Mouse (Mus musculus) thymus, postnatal 25 days (tissue): Measurements from ENCODE around the gene Faah.

Source experiments
- DNase-seq: peaks from one replicate; pipeline ENCODE4 v3.0.0; 2022

The Faah gene

DNA sequence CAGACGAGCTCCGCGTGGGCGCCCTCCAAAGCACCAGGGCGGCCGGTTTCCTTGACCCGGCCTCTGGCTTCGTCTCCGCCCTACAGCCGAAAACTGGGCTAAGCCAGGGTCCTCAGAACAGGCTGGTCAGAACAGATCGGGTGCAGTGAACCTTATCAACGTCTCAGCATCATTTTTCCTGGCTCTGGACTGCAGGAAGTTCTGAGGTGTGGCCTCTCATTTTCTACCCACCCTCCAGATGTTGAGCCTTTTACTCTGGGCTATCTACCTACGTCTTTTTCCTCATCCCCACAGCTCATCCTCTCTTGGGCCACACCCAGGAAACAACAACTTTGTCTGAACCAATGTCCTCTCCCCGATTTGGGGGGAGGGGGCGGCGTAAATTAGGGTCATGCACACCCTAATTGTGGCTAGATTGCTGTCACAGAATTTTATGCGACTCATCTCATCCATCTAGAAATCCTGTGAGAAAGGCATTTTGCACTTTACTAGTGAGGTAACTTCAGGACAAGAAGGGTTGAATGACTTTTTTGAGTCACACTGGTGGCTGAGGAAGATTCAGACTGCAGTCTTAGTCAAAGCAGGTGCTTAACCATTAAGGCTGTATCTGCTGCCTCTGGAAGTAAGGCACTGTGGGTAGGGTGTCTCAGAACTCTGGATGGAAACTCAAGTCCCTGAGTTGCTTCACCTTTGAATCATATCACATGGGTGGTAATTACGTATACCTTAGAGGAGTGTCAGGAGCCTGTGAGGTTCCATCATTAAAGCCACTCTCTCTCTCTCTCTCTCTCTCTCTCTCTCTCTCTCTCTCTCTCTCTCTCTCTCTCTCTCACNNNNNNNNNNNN is at the start of gene Faah:
TSS of gene Faah (minus strand) at position 25 of the 845 bp plus-strand sequence.
- no peak for DNase-seq

DNA sequence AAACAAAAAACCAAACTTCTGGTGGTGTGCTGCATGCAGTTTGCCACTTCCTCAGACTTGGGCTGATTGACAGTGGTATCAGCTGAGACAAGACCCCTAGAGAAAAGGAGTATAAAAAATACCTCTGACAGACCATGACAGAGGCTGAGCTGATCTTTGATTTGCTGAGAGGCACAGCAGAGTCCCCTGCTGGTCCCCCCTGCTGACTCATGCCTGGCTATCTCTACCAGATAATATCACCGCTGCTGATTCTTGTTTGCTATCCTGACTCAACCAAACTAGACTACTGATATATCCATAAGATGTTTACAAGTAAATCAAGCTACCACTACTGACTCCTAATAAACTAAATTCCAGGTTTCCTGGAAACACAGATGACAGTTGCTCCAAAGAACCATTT is 46.1 kb upstream of the Faah start:
- no peak for DNase-seq

DNA sequence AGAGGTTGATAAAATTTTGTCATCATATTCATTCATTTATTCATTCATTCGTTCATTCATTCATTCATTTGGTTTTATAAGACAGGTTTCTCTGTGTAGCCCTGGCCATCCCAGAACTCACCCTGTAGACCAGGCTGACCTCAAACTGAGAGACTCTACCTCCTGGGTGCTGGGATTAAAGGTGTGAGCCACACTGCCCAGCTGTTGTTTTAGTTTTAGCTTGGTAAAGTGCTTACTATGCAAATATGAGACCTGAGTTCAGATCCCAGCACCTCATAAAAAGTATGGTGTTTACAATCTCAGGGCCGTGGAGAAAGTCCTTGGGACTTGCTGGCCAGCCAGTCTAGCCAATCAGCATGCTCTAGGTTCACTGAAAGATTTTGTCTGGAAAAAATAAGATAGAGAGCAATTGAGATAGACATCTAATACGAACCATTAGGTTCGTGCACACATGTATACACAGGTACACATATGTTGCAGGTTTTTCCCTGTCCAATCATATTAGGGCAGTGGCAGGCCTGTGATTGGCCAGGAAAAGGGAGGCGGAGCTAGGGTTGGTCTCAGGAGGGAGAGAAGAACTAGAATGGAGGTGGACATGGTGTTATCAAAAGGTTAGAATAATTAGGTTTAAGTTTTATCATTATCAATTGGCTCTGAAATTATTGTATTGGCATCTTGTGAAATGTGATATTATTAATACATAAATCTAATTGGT is 41.4 kb upstream of the Faah start:
- no peak for DNase-seq

DNA sequence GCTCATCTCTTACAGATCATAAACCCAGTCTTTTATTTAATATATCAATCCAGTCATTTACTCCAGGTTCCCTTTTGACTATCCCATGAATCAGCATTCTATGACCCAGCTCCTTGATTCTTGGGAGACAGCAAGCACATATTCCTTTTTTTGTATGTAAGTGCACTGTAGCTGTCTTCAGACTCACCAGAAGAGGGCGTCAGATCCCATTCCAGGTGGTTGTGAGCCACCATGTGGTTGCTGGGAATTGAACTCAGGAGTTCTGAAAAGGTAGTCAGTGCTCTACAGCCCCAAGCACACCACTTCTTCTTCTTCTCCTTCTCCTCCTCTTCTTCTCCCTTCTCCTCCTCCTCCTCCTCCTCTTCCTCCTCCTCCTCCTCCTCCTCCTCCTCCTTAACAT is 39.8 kb upstream of the Faah start:
- DNase-seq, result no peak

DNA sequence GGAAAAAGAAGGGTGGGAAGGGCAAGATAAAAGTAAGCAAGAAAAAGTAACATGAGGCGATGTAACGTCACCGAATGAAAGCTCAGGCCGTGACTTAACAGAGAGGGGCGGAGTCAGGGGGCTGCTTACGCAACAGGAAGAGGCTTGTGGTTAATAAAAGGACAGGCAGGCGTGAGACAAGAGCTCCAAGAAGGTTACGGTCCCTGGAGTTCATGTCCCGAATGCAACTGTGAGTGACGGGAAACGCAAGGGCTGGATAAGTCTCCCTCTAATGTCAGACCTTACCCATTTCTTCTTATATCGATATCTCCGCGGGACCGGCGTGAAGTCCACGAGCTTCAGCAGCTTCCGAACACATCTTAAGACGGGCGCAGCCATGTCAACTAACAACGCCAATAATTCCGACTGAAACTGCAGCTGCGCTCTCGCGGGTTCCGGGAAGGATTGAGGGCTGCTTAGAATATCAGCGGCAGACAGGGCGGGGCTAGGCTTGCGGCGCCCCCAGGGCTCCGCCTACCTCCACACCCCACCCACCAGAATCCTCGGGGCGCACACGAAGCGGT is 35.8 kb upstream of the Faah start, which contains the start of gene Nsun4:
TSS of gene Nsun4 (minus strand) at position 478 of the 563 bp plus-strand sequence.
- peak; percentile 92 for DNase-seq

DNA sequence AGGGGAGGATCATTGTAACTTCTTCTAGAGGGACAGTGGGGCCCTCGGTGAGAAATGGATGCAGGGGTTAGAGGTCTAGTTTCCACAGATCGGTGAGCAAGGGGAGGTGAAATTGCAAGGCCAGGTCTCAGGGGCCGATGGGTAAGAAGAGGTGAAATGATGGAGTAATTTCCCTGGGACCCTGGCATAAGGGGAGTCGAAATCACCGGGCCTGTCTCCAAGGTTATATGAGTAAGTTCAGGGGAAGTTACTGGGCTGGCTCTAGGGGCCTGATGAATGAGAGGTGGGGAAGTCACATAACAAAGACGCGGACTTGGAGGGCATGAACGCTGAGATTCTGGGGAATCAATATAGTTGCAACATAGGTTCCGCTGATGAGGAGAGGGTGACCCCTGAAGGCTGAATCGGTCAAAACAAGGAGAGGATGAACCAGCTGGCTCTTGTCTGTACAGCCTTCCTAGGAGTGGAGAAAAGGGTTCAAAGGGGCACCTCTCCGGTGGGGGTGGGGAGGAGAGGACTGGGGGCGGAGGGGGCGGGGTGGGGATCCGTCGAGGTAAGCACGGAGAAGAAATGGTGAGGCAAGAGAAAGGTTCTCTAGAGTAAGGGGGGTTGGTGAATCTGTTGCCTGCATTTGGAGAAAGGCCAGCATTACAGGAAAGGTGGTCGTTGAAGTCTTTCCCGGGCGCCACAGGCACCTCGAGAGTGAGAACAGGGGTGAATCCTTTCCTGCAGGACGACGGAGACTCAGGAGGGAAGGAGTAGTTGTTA is 35.0 kb upstream of the Faah start:
- DNase-seq, result peak; percentile 69

DNA sequence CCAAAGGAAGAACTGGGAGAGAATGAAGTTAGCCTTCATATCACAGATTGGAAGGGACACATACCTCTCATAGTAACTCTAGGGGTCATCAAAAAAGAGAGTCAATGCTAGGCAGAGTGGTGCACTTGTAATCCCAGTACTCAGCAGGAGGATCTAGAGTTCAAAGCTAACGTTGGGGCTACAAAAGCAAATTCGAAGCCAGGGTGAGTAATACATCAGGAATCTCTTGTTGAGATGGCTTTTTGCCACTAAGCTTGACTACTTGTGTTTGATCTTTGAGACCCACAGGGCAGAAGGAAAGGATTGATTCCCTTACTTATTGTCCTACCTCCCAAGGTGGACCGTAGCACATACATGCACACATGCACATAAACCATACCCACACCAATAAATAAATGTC is 31.5 kb upstream of the Faah start:
- no peak for DNase-seq

DNA sequence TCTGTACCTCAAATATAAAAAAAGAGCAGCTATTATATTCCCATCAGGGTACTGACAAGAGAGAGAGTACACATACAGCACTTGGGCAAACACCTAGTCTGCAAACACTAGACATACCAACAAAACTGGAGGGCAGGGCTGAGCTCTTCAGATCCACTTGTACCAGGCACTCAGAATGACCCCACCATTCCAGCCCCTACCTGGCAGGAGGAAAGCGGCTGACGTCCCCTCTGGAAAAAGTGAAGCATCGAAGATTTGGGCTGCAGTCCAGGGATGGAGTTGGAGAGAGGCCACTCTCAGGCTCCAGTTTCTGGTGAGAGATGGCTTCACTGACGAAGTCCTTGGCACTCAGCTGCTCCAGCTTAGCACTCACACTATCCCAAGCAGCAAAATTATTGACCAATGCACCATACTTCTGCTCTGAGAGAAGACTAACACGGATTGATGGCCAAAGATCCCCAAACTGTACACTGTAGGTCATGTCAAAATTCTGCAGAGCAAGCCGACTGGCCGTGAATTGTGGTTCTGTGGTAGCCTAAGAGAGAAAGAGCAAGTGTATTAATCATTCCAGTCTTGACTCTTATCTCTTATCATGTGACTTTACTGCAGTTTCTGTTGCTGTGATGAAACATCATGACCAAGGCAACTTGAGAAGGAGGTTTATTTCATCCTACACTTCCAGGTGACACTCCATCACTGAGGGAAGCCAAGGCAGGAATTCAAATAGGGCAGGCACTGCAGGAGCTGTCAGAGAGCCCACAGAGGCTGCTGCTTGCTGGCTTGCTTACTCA is 30.6 kb upstream of the Faah start:
- DNase-seq, result no peak

DNA sequence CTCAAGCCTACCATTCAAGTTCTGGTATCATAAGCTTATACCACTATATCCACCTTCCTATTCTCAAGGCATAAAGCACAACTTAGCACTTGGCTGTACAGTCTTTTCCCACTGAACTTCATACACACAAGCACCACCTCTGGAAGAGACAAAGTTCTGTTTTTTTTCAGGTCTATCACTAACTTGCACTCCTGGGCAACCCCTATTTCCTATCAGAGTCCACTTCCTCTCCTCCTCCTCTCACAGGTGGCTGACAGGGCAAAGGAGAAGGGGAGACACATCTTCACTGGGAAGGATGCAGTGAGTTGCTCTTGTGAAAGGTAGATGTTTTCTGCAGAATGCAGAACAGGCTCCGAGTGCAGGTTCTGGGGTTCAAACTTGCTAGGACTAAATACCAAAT is 30.0 kb upstream of the Faah start:
- no peak for DNase-seq

DNA sequence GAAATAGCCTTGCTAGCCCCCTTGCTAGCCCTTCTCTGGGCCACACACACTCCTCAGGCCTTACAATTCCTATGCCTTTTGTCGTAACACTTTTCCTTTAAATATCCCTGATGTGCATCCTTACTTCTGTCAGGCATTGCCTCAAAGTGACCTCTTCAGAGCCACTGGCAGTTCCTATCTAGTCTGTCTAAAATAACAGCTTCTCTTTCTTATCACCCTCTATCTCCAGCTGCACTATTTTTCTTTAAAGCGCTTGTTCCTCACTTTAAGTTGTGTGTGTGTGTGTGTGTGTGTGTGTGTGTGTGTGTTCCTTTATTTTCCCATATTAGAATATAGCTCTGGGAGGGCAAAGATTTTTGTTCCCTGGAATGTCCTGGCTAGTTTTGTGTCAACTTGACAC is 28.9 kb upstream of the Faah start:
- DNase-seq, result no peak

DNA sequence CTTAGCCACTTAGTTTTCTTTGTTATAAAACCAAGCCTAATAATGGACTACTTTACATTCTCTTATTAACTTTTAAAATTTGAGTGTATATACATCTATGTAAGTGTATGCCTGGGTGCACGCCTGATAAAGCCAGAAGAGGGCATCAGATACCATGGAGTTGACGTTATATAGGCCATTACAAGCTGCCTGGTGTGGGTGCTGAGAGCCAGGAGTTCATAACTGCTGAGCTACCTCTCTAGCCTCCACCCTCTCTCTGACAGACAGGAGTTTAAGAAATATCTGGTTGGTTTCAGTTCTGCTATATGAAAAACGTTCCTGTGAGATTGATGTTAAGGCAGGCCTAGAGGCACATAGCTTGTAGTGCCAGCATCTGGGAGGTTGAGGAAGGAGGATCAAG is 24.5 kb upstream of the Faah start:
- peak; percentile 8 for DNase-seq

DNA sequence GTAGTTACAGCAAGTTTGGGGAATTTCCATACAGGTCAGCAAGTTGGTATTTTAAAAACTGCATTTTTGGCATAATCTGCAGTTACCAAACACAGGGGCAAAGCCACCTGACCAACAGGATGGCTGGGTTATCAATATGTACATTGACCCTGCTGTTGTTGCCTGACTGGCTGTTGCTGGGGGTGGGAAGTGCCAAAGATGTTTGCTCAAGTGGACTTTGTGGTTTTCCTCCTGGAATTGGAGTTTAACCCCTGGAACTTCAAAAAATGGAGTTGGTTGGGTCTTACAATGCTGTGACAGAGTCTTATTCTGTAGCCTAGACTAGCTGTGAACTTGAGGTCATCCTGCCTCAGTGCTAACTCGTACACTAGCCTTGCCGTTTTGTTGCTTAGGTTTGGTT is 22.7 kb upstream of the Faah start:
- no peak for DNase-seq

DNA sequence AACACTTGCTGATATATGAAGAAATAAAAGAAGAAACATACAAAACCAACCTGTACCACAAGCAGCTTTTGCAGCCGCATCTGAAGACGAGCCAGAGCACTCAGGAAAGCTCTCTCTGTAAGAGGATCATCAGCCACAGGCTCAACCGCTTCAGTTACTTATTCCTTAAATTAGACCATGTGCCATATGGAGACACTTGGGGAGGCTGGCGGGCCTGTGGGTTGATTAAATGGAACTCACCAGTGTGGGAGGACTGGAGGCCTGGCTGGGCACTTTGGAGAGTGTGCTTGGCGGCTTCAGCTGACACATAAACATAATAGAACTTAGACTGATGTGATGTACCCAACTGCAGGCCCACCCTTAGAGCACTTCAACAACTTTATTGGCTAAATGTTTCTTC is 15.6 kb upstream of the Faah start:
- no peak for DNase-seq

DNA sequence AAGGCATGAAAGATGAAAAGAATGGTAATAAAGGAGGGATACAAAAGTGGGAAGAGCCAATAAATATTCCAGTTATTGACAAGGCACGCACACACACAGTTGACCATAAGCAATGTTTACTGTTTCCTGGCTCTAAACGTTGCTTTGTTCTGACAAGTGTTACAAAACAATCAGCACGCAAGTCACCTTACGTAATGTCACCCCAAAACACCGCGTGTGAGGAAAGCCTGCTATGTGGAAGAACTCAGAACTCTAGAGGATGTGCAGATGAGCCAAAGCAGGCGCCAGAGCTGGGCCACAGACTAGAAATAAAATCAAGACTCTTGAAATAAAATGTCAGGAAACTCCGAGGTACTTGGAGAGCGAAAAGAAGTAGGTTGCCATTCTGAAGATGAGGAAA is 15.2 kb upstream of the Faah start:
- DNase-seq, result no peak

DNA sequence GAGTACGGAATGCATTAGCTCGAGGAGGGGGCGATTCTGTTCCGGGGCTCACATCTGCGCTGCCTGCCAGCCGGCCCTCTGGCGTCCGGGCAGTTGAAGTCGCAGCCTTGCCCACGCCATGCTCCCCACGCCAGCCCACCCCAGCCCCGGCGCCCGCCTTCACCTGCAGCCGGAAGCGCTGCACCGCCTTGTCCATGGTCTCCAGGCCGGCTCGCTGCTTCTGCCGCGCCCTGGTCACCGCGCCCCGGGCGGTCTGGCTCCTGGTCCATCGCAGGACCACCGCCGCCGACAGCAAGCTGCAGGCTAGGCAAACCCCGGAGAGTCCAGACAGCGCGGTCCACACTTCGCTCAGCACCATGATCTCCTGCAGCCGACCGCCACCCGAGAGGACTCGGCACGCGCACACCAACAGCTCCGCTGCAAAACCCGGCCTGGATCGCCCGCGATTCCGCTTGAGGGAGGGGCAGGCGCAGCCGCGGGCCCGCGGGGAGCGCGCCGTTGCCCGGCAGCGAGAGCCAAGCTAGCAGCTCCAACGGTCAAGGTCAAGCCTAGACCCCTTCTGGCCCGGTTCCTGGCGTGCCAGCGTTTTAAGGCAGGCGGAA is 325 bp downstream of the Faah start:
- DNase-seq, result peak; percentile 80

DNA sequence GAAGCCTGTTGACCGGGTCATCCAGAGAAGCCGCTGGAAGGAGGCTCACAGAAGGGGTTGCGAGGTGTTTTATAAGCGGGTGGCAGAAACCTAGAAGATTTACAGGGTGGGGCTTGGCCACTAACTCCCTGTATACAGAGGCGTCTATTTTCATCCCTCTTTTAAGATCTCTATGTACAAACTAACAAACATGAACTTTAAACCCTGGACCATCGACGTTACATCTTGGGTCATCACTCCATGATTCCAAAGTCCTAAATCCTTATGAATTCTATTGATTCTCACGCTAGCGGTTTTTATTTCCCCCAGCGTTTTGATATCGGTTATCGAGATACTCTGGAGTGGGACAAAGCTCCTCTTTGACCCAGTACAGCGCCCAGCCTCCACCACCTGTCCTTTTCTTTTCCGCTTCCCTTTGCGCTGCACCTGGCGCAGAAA is 845 bp downstream of the Faah start:
- no peak for DNase-seq

DNA sequence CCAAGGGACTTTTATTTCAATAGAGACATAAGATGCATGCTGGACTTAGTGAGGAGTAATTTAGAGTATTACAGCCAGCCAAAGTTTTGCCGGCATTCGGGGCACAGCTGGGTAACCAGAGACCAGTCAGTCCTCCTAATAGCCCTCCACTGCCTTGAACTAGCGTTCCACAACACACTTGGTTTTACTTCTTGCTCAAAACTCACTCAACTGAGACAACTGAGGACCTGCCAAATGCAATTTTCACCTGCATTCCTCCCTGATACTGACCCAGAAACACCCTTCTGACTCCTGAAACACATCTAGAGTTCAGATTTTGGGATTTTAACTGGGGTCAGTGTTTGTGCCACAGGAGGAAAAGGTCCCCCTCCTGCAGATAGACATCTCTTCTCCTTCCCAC is 1.3 kb downstream of the Faah start:
- peak; percentile 8 for DNase-seq

DNA sequence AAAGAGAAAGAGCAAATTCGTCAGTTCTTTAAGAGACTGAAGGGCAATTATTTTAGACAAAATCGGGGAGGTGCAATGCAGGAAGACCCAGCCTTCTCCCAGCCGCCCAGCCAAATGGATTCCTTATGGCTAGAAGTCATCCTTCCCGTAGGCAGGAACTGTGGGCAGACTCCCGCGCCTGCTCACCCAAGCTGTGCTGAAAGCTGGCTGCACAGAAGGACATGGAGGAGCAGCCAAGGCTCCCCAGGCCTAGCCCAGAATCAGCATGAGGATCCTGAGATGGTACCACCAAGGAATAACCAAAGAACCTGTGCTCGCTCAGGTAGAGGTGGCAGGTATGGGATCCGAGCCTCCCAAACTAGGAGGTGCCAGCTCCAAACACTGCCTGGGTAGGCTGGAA is 1.7 kb downstream of the Faah start:
- DNase-seq, result no peak

DNA sequence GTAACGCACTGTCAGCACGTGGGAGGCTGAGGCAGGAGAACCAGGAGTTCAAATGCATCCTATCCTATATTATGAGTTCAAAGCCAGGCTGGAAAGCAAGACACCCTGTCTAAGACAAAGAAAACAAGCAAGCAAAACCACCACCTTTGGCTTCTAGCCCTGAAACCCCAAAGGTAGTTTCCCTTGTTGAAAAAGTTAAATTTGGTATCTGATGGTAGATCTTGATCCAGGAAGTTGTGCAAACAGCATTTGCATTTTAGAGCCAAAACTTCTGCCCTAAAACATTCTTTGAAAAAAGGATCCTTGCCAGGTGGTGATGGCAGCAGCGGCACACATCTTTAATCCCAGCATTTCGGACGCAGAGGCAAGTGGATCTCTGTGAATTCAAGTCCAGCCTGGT is 2.2 kb downstream of the Faah start:
- DNase-seq, result peak; percentile 23

DNA sequence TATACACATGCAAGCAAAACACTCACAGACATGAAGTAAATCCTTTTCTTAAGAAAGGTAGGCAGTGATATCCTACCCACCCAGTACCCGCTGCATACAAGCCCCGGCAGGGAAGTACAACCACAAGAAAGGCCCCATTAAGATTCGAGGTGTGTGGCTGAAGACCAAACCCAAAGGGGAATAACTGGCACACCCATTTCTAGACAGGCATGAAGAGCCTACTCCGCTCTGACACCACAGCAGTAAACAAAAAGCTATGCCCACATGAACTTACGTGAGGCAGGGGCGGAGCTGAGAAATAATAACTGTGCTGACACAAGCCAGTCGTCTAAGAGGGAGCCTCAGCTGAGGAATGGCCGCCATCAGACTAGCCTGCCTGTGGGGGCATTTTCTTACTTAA is 7.5 kb downstream of the Faah start:
- peak; percentile 15 for DNase-seq

DNA sequence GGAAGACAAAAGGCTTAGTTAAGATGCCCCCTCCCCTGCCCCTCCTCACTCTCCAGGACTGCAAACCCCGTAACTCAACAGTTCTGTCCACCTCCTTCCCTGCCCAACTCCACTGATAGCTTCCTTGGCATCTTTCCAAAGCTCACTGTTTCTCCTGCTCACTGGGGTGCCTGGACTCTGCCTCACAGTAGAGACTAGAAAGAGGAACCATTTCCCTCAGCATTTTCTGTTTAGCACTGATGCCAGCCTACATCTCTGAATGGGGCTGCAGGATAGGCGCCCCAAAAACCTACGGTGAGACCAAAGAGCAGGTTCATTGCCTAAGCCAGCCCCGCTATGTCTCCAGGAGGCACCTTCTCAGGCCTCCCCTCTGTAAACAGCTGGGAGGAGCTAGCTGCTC is 16.5 kb downstream of the Faah start:
- no peak for DNase-seq

DNA sequence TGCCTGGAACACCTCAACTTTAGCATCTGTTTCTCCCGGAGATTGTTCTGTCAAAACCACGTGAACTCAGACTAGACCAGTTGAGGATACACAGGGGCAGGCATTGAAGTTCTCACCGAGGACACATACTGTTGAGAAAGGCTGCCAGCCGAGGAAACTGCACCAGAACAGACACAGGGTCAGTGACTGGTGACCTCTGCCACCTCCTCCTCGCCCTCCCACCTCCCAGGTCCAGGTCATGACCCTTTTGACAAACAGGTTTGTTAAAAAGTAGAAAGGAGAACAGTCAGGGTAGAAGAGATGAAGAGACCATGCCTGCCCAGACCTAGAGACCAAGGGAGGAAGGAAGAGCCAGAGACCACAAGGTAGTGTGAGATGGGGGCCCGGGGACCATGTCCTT is 17.1 kb downstream of the Faah start:
- DNase-seq, result no peak
